Mouse (Mus musculus) embryo, embryonic 10.5 days (tissue): ENCODE measurements around the gene Kdm4b.

ENCODE experiments used
- DNase-seq: peaks from one replicate; pipeline ENCODE4 v3.0.0-alpha.2; 2015; ENCODE audit warnings: low spot score

Kdm4b gene

DNA sequence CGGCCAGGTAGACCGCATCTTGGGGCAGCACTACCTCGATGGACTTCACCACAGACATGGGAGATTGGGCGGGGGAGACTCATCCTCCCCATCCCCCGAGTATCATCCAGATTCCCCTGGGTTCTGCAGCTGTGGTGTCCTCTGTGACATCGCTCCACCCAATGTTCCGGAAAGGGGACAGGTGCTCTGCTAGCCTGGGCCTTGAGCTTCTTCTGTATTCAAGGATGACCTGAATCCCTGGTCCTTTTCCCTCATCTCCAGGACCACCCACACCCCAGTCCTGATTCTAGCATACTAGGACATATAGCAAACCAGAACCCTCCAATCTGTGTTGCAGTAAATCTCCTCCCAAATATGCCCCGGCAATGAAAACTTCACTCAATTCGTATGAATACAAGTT is 25.7 kb upstream of the Kdm4b start, which contains the start of gene Arrdc5:
TSS of gene Arrdc5 (minus strand) at position 101 of the 400 bp plus-strand sequence.
- DNase-seq = no peak

DNA sequence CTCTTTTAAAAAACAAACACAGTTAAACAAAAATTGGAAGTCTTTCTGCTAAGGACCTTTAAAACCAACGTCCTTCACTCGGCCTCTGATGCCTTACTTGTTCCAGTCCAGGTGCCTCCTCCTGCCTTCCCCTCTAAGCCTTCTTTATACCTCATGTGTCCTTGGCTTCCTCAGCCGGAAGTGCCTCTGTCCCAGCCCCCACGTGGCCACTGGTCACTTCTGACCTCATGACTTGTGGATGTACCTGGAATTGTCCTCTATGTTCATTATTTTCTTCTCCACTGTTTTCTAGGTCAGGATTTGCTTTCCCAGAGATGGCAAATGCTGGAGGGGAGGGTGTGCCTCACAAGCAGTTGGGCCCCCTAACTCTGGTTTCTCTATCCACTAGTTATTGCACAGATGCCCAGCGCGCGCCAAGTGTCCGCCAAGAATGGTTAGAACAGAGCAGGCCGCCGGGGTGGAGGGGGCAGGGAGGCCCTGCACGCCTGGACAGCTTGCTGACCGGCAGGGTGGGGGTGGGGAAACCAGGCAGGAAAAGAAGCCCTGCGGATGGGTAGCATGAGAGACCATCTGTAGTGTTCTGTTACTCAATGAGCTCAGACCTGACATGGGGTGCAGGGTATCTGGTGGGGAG is 23.4 kb upstream of the Kdm4b start:
- DNase-seq = peak; percentile 78

DNA sequence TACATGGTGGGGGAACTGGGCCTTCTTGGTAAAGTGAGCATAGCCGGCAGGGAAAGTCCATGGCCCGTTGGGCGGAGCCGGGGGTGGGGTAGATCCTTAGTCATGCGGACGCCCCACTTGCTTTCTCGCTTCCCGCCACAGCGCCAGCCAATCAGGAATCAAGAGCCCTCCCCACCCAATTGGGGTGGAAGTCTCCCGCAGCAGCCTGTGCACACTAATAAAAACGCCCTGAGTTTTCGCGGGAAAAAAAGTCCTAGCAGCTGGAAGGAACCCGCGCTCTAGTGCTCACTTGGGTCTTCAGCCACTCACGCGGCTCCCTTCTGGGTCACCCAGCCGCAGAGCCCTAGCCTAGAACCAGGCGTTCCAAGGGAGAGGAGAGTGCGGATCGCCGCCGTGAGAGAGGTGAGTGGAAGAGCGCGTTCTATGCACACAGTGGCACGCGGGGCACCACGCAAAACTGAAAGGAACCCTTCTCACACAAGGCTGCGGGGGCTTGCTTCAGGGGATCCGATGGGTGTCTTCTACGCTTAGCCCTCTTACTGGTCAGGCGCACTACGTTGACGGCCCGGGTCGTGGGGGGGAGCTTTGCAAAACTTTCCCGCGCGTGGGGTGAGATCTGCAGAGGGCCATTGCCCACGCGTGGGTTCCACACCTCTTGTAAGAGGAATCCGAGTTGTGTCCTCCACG is 22.6 kb upstream of the Kdm4b start, which contains the start of gene Uhrf1:
TSS of gene Uhrf1 (plus strand) at position 162 of the 687 bp plus-strand sequence.
- peak; percentile 97 for DNase-seq

DNA sequence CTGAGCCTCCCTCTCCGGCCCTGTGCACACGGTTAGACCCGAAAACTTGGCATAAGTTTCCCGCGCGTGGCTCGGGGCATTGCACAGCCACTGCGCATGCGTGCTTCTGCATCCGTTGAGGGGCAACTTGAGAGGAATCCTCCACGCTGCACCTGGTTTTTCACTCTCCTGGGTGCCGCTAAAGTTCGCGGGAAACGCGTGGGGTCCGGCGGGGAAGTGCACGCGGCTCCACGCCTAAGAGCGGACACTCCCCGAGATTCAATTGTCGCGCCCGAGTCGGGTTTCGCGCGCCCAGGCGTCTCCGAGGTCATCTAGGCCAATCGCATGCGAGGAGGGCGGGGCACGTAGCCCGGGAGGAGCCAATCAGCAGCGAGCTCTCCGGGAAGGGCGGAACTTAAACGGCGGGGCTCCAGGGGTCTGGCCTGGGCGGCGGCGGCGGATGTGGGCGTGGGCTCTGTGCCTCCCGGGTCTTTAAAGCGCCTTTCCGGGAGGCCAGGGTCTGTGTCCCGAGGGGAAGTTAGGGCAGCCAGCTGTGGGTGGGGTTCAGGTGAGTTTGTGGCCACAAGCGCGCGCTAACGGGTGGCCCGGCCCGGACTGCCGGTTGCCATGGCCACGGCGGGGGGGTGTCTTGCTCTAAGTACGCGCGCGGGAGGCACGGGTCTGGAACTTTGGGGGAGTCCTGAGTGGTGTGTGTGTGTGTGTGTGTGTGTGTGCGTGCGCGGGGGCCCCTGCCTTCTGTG is 21.8 kb upstream of the Kdm4b start:
- peak; percentile 98 for DNase-seq

DNA sequence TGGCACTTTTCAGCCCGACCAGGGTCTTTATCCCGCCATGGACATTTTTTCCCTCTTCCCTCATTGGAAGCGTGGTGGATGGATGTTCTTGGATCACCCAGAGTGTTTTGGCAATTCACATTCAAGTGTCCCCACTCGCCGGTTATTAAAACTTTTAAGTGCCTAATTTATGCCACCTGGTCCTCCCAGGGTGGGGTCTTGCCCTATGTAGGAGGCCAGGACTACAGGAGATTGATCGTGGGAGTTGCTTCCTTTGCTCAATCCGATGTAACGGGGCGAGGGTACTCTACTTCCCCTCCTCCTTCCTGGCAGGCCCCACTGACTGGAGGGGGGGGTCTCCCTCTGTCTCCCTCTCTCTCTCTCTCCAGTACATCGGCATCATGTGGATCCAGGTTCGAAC is 21.1 kb upstream of the Kdm4b start:
- DNase-seq = no peak

DNA sequence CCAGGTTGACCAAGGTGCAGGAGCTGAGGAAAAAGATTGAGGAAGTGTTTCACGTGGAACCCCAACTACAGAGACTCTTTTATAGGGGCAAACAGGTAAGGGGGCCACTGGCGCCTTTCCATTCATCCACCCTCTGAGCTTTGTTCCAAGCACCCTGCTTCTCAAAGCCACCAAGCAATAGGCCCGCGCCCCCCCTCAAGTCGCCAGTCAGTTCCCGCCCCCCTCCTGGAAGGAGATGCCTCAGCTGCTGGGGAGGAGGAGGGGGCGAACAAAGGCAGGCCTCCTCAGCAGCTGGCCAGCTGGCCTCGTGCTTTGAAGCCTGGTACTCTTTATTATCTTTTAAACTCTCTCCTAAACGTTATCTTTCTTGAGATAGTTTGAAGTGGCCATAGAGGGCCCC is 20.7 kb upstream of the Kdm4b start:
- no peak for DNase-seq

DNA sequence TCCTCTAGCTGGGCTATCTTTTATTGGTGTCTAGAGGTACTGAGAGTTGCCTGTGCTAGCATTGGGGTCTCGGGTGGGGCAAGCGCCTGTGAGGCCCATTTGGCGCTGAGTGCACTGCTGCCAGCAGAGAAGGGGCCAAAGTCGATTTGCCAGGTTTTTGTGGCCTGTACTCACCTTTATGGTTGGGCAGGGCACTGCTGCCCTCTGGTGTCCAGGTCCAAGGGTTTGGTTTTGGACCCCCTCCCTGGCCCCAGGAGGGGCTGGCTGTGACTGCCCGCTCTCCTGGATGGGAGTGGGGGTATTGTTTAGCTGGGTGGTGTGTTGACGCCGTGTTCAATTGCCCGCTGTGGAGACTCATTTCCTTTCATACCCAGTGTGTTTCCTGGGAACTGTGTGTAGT is 20.0 kb upstream of the Kdm4b start:
- DNase-seq = no peak

DNA sequence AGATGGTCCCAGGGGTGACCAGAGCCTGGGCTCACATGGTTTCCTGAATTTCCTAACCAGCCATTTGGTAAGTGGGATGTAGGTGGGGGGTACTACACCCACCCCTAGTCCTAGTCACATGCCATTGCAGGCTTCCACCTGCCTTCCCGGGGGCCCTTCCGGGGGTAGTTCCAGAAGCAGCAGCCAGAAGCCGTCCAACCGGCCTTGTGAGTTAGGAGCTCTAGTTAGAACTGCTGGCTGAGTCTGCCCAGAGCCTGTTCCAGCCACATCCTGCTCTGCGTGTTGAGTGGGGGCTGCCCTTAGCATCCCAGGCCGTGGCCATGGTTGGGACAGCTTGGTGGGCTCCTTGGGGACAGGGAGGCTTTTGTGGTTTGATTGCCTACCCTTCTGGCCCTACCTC is 17.8 kb upstream of the Kdm4b start:
- no peak for DNase-seq

DNA sequence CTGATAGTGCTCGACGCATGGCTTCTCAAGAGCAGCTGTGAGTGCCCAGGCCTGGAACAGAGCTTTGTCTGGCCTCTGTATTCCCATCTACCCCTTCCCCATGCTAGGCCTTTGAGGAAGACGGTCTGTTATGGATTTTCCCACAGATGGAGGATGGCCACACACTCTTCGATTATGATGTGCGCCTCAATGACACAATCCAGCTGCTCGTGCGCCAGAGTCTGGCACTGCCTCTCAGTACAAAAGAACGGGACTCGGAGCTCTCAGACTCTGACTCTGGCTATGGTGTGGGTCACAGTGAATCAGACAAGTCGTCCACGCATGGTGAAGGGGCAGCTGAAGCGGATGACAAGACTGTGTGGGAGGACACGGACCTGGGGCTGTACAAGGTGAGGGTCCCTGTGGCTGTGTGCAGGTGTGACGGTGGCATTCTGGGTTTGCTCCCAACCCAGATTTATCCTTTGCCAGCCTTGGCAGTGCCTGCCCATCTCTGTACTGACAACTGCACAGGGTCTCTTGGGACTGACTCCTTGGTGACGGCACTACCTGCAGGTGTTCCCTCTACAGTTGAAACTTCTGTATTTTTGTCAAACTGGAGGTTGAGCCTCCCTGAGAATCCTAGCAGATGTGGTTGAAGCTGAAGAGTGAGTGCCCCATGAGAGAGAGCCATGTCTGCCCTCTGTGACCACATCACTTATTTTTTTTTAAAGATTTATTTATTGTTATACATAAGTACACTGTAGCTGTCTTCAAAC is 16.5 kb upstream of the Kdm4b start:
- DNase-seq = no peak

DNA sequence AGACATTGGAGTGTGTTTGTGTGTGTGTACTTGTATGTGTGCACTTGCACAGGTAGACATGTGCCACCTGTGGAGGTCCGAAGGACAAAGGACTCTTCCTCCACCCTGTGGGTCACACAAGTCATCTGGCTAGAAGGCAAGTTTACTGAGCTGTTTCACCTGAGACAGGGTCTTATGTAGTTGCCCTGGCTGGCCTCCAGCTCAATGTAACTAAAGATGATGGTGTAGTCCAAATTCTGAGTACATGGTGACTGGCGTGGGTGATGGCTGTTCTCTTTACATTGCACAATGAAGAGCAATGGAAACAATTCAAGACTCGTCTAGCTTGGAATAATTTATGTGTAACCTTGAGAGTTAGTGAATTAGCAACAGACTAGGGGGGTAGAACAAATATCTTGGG is 1.4 kb upstream of the Kdm4b start:
- DNase-seq = peak; percentile 9

DNA sequence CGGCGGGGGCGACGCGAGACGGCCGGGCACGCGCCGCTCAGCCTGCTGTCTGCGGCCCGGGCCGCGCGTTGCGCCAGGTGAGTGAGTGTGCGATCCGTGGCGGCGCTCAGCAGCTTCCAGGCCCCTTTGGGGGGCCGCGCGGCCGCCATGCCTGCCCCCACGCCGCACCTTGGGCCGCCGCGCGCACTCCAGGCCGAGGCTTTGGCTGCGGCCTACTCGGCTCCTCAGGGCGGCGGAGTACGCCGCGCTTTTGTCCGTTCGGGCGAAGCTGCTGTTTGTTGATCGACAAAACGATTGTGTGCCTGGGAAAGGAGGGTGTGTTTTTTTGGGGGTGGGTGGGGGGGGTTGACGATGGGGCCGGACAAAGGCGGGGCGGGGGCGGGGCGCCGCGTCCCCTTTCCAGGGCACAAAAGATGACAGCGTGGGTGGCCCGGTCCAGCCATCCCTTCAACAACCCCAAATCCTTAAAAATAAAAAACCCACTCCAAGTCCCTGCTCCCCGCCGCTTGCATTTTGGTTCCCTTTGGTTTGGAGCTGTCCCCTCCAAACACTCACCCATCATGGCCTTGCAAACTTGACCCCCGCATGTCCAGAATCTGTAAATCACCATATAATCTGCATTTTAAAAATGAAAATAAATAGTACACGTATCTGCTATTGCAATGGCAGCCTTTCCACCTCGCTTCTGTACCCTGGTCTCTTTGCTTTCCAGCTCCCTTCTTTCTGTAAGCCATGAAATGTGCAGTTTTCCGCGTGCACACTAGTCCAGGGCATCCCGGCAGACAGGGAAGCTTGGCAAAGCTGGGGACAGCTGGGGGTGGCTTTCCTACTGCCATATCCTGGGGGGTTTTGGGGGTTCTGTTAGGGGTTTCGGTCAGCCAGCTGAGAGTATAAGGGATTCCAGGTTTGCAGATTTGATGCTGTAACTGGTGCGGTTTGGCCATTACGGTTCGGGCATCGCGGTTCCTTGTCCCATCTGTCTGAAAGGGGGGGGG is 588 bp downstream of the Kdm4b start:
- DNase-seq = peak; percentile 62

DNA sequence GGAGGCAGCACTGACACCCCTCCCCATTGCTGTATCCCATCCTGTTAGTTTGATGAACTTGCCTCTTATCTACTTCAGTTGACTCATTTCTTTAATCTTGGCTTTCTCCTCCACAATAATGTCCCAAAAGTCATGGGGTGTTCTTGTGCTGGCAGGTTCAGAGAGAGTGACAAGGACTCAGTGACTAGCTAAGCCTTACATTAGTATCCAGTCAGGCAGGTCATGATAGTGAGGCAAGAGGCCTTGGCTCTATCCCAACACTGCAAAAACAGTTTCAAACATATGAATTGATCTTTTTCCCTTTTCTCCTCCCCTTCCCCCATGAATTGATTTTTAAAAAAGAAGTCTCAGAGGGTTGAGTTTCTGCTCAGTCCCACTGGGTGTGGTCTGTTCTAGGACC is 3.4 kb downstream of the Kdm4b start:
- no peak for DNase-seq

DNA sequence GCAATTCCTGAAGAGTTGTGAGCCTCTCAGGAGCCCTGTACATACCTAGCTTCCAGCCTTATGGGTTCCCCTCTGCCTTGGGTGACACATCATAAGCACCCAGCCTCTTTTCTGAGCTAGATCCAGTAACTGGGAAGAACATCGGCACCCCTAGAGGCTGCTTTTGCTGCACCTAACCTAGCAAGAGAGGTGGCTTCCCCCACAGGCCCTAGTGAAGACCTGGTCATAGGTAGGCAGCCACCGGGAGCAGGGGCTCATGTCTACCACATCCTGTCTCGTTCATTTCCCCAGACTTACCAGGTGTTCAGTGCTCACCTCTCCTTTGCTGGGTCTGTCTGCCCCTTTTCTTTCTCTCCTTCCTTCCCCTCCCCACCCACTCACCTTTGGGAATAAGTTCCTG is 4.5 kb downstream of the Kdm4b start:
- DNase-seq = no peak

DNA sequence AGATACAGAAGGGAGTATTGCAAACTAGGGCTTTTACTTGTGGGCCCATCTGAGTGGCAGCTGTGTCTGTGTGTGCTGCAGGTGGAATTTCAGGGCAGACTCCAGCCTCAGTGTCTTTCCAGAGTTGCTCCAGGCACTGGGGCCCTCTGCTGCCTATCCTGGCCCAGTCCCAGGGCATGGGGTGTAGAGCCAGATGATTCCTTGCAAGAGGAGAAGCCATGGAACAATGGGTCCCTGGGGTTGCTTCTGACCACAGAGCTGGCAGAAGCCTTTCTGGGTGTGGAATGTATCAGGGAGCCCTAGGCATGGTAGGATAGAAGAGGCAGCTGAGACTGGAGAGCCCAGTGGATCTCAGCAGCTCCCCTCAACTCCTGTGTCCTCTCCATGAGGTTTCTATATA is 5.4 kb downstream of the Kdm4b start:
- DNase-seq = no peak

DNA sequence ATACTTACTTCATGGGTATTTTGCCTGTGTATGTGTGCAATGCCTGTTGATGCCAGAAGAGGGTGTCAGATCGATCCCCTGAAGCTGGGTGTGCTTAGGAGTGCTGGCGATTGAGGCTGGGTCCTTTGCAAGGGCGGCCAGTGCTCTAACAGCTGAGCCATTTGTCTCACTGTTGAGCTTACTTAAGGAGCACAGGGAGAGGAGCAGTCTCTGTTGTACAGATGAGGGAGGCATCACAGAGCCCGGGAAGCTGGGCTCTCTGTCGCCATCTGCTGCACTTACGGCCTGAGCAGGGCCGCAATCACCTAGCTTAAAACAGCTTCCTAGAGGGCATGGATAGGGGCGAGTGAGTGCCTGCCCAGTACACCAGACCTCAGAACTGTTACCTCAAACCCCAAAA is 7.1 kb downstream of the Kdm4b start:
- peak; percentile 34 for DNase-seq

DNA sequence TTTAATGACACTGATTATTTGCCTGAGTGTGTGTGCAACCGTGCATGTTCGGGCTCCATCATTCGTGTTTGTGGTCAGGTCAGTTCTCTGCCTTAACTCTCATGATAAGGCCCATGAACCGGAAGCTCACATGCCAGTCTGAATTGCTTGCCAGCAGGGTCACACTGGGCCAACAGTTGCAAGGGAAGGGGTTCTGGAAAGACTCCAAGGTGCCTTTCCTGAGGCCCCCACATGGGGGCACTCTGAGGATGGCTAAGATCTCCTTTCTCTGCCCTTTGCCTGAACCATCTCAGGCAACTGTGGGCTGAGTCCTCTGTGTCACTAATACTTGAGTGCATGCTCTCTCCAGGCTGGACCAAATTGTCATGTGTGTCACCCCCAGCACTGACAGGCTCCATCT is 11.3 kb downstream of the Kdm4b start:
- peak; percentile 60 for DNase-seq

DNA sequence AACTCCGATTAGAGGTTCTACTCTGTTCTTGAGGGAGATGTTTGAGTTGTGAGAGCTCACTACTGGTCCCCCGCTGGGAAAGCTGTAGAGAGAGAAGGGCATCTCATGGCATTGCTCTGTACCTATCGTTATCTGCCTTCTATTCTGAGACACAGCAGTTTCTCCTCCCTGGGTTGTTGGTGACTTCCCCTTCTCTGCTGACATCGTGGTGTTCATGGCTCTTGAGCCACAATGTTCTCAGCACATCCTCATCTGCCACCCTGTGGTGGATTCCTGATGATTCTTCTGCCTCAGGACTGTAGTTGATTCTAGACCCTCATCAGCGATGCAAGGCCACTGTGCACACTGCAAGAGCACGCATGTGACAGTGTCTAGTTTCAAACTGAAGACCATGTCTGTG is 11.9 kb downstream of the Kdm4b start:
- no peak for DNase-seq

DNA sequence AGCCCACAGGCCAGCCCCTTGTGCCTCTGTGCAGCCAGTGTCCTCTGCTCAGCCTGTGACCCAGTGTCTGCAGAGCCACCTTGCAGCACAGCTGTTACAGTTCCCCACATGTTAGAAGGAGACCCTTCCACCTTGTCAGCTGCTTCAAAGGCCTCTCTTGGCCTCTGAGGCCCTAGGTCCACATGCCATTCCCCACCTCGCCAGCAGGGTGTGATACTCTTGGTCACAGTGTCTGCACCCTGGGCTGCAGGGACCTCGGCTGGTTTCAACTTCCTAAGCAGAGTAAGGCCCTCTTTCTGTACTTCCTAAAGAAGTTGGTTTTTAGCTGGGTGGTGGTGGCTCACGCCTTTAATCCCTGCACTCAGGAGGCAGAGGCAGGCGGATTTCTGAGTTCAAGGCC is 13.0 kb downstream of the Kdm4b start:
- peak; percentile 48 for DNase-seq

DNA sequence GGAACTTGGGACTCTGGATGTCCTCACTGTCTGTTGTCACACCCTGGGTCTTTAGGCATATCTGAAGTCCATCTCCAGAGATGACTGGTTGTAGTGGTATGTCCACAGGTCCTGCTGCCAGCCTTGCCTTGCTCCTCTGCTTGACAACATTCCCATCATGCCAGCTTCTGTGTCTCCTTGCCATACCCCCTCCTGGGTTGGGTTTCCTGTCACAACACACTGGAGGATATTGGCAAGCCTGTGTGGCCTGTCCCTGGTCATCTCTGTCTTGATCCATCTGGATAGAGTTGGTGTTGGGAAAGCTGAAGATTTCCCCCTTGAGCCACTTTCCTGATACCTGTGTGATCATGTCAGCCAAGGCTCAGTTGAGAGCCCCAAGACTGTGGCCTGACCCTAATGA is 14.9 kb downstream of the Kdm4b start:
- DNase-seq = no peak

DNA sequence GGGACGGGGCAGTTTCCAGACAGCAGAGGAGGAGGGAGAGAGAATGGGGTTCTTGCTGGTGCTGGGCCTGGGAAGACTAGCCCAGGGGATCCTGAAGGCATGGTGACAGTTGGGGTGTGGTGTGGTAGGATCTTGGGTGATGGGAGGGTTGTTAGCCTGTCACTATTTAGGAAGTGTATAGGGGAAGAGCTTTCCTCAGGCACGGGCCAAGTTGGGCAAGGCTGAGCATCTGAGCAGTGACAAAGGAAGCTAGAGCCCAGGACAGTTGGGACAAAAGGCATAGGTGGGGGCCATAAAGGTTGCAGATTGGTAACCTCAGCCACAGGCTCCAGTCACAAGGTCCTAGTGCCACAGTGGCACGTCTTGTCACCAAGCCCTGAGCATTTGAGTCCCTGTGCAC is 17.6 kb downstream of the Kdm4b start:
- no peak for DNase-seq

DNA sequence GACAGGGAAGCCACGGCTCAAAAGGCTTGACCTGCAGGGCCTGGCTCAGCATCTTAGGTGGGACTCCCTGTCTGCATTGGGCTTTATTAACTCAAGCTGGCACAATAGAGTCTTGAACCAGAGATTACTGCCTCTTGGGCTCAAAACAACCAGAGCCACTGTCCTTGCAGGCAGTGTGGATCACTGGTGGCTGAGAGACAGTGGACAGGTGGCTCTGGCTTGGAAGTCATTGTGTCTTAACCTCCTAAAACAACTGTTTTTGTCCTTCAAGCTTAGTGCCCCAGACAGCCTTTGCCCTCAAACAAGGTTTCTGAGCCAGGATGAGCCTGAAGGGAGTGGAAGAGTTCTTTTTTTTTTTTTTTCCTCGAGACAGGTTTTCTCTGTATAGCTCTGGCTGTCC is 19.5 kb downstream of the Kdm4b start:
- DNase-seq = no peak
